Mouse (Mus musculus): Measurements from ENCODE around the gene Gxylt2. TPM values are rescaled to one million over a fixed set of nuclear protein-coding genes. Genes with fewer than 3 reads are reported as not detected.

Gene Gxylt2
- 8.5 and 9.1 TPM in 2 replicates for polyA plus RNA-seq (2012; rRNA removed)

DNA sequence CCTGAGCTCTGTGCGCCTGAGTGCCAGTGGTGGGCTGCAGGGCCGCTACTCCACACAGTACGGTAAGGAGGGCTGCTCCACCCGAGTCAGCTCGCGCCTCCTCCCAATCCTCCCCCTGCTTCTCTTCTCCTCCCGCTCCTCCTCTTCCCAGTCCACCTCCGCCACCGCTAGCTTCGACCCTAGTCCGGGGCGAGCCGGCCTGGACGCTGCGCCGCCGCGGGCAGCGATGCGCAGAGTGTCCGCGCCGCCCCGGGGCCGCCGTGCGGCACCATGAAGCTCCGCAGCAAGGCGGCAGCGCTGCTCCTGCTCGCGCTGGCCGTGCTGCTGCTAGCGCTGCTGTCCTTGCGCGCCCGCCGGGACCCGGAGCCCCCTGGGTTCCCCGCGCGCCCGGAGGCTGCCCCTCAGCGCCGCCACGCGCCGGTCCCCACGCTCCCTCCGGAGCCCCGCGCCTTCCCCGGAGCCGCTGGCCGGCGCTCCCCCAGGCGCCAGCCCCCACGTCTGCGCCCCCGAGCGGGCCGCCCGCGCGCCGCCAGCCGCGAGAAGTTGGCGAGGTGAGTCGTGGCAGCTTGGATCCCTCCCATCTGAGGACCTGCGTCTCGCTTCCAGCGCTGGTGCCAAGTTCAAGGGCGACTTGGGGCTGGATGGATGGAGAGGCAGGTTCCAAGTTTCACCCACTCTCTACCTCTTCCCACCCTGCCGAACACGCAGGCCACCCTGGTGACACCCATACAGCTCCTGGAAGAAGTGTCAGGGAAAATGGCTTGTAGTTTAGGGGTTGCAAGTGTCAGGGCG is at the start of gene Gxylt2:
Gene Gxylt2 (plus strand): TSS at position 161 of the 792 bp plus-strand sequence.
- DNase-seq (ENCODE audit: low spot score): peak; percentile 35

DNA sequence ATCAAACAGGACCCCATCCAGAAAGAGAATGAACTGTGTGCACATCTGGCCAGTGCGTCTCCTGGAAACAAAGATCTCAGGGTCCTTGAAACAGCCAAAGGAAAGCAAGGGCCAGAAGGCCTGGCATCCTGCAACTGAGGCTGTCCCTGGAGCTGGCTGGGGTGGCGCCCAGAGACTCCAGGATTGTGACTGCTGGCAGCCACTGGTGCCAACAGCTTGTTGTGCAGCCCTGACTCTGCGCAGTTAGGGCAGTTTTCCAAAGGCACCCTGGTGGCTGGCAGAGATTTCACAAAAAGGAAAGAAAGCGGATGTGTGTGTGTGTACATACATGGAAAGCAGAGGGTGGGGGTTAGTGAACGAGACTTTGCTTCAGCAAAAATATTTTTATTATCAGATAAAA is 44.1 kb upstream of the Gxylt2 start:
- DNase-seq (ENCODE audit: low spot score): no peak

DNA sequence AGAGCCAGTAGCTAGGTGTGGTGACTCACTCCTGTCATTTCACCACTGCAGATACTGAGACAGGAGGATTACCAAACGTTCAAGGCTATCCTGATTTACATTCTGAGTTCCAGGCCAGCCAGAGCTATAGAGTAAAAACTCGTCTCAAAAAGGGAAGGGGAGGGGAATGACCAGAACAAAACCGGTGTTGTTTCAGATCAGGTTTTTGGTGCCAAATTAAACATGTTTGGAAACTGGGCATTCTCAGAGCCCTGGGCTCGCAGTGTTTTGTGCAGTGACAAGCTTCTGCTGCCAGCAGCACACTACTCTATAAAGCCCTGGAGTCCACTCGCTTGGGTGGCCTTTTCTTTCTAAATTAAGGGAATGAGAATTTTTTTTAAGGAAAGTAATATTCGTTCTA is 42.3 kb upstream of the Gxylt2 start:
- DNase-seq (ENCODE audit: low spot score): no peak

DNA sequence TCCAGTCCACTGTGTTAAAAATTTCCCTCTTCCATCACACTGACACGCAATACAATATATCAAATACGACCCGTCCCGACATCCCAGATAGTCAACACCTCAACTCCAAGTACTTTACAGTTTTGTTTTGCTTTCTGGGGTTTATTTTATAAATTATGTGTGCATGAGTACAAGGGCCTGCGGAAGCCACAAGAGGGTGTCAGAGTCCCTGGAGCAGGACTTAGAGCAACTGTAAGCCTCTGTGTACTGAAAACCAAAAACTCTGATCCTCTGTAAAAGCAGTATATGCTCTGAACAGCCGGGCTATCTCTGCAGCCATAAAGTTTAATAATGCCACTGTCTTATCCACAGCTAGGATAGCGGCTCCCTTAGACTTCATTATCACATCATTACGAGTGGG is 36.9 kb upstream of the Gxylt2 start:
- DNase-seq (ENCODE audit: low spot score): no peak

DNA sequence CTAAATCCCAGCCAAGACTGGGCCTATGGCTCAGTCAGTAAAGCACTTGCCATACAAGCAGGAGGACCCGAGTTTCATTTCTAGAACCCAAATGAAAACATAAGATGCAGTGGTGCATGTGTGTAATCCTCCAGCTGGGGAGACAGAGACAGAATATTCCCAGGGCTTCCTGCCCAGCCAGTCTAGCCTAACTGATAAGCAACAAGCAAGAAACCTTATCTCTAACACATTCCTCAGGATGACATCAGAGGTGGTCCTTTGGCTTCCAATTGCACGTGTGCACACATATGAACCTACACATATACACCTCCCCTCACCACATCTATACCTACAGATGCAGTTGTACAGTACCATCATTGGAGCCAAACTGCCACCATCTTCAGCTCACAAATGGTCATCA is 35.7 kb upstream of the Gxylt2 start:
- no peak for DNase-seq (ENCODE audit: low spot score)

DNA sequence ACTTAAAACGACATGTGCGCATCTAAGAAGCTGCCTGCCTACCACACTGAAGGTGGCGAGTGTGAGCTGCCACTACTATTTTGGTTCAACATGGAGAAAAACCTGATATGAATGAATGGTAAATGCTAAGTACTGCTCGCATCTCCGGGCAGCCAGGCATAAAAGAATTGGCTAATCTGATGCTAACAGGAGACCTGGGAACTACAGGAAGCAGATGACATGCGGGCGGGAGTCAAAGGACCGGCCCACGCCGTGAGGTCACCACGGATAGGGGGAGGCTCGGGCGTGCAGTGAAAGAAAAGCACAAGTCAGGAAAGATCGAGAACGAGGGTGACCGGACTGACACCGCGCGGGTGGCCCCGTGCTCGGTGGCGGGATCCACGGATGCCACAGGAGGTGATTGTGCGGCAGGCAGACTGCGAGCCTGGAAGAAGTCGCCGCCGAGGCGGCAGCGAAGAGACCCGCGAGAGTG is 34.1 kb upstream of the Gxylt2 start:
- peak; percentile 45 for DNase-seq (ENCODE audit: low spot score)

DNA sequence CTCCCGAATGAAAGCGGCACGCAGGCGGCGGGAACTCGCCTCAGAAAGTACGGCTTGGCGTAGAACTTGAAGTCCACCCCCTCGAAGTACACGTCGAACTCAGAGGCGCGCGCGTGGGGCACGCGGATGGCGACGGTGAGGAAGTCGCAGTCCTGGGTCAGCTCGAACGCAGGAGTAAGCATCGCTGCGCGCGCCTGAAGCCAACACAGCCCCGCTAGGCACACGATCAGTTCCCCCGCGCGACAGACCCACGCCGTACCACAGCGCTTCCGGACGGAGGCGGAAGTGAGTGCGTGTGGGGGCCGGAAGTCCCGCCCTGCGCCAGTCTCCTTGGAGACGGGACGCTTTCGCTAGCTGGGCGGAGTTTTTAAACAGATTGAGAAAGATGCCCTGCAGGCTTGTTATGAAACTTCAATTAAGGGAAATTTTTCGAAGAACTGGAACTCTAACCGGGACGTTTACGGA is 33.6 kb upstream of the Gxylt2 start, which contains the start of gene Shq1:
Gene Shq1 (minus strand): TSS at position 278 of the 465 bp plus-strand sequence.
- DNase-seq (ENCODE audit: low spot score): peak; percentile 66

DNA sequence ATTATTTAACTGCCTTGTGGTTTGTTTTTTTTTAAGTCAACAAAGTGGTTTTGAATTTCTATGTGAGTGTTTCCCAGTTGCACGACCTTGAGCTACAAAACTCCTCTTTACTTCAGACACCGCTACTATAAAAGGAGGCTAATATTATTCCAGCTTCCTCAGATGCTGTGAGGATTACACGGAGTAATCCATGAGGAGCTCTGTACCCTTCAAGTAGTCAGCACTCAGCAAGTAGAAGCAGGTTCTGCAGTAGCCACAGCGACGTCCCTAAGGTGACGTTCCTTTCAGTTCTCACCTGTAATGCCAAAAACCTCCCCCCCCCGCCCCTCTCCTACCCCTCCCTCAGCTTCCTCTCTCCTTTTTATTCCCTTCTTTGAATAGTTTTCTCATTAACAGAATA is 33.1 kb upstream of the Gxylt2 start:
- no peak for DNase-seq (ENCODE audit: low spot score)

DNA sequence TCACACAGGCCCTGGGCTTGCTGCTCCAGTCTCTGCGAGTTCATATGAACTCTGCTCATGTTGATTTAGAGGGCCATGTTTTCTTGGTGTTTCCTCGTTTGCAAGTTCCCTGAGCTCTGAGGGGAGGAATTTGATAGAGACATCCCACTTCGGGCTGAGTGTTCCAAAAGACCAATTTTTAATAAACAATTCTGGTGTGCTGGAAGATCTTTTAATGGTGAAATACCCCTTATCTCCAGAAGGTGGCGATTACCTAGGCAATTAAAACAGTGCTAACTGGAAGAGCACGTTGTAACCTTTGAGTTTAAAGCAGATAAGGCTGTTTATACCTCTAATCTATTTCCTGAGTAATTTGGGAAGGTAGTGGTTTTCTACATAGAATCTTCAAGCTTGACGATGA is 29.6 kb upstream of the Gxylt2 start:
- no peak for DNase-seq (ENCODE audit: low spot score)

DNA sequence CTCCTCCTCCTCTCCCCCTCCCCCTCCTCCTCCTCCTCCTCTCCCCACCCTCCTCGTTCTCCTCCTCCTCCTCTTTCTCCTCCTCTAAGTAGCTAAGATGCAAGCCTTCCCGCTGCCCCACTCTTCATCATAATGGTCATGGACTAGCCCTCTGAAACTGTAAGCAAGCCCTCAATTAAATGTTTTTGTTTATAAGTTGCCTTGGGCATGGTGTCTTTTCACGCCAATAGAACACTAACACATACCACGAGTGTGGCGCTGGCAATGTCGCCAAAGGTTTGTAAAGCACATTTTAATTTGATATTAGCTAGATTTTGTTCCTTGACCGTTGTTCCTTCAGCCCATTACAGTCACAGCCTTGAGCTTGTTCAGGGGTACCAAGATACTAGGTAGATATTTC is 28.1 kb upstream of the Gxylt2 start:
- DNase-seq (ENCODE audit: low spot score): no peak

DNA sequence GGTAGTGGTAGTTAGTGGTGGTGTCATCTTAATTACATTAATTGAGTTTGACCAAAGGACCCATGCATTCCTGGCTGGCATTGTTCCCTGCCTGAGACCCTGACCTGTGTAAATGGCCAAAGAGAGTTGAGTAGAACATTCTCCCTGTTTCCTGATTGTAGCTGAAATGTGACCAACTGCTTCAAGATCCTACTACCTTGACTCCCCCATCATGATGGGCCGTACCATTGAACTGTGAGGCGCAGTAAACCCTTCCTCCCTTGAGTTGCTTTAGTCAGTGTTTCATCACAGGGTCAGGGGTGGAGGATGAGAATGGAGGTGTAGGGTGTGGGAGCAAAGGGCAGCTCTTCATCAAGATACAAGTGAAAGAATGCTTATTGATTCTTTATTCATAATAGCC is 25.9 kb upstream of the Gxylt2 start:
- DNase-seq (ENCODE audit: low spot score): no peak

DNA sequence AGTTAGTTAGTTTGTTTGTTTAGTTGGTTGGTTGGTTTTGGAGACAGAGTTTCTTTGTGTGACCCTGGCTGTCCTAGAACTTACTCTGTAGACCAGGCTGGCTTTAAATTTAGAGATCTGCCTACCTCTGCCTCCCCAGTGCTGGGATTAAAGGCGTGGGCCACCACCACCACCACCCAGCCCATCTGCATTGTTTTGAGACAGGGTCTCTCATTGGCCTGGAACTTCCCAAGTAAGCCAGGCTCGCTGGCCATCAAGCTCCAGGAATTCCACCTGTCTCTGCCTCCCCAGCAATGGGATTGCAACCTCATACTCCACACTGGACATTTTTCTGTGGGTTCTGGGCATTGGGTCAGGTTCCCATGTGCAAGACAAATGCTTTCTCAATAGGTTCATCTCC is 18.2 kb upstream of the Gxylt2 start:
- no peak for DNase-seq (ENCODE audit: low spot score)

DNA sequence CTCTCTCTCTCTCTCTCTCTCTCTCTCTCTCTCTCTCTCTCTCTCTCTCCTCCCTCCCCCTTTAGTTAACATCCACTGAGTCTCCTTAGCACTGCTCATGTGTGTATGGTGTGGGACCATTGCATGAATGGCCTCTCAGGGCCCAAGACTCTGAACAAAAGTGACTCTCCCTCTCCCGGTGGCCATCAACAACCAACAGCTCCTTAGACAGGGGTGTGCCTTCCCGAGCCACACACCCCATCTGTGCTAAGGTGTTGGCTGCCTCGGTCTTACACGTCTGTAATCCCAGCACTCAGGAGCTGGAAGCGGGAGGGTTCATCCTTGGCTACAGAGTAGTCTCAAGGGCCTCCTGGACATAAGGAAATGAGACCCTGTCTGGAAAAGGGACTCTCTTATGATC is 4.5 kb upstream of the Gxylt2 start:
- no peak for DNase-seq (ENCODE audit: low spot score)

DNA sequence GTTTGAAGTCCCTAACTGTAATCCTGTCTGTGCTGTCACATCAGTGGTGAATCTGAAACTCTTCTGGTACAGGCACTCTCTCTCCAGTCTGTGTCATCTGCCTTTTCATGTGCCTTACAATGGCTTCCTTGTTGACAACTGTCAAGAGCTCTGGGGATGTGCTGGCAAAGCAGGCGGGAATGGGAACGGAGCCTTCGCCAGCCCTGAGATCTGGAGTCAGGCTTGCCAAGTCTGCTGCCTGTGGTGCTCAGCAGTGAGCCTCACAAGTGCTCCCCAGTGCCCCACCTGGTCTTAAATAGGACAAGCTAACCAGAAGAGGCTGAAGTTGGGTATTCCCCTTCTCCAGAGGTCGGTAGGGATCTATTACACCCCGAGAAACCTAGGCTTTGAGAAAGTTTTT is 3.8 kb upstream of the Gxylt2 start:
- no peak for DNase-seq (ENCODE audit: low spot score)

DNA sequence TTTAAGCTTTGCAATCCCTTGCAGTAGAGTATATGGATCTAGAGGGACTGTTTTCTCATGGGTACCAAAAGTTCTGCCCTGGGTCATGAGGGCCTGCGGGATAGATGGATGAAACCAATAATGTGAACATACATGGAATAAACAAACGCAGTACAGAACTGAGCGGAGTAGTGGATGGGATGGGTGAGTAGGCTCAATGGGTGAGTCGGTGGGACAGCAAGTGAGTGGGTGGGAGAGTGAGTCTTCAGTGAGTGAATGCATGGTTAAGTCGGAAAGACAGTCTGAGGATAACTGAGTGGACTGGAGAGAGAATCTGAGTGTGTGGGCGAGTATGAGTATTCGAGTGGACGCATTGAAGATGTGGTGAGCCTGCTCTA is 349 bp upstream of the Gxylt2 start:
- DNase-seq (ENCODE audit: low spot score): no peak

DNA sequence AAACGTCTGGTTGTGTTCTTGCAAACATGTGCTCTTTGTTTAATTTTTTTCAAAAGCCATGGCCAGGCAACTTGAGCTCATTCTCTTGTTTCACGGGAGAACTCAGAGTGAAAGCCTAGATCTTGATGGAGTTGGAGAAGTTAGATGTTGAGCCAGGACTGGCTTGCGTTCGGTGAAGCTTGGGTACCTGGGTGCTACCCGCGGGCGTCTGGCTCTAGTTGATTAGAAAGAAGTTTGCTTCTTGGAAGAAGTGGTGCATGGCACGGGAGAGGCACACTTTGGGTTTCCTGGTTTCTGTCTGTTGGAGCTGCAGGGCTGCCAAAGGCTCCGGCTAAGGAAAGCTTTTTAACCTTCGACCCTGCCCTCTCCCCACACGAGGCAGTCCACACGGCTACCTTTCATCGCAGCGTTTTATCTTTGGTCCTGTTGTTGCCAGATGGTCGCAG is 855 bp downstream of the Gxylt2 start:
- no peak for DNase-seq (ENCODE audit: low spot score)

DNA sequence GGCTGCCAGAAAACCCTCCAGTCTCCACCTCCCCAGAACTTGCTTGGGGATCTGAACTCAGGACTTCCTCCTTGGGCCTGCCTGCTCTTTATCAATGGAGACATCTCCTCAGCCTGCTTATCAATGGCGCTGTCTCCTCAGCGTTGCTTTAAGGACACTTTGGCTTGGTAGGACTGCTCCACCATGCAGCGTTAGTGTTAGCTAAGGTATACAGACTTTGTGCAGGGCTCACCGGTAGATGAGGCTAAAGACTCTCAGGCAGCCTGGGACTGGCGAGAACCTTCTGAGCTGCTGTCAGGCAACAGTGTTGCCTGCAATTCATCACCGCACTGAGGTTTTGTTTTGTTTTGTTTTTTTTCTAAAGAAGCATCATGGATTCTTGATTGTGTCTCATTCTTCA is 2.3 kb downstream of the Gxylt2 start:
- no peak for DNase-seq (ENCODE audit: low spot score)

DNA sequence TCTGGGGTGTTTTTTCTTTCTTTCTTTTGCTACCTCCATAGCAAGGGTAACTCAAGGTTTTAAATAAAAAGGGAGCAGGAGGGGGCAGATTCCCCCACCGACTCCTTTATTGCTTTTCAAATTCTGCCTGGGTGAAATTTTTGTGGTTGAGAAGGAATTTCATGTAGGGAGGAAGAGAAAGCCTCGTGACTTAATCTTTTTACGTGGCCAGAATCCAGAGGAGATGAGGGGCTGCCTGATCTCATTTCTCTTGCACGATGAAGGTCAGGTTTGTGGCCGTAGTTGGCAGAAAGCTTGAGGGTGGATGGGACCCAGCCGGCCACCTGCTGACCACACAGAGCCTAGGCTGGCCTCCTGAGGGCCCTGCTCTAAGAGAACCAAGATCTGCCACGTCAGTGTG is 3.0 kb downstream of the Gxylt2 start:
- no peak for DNase-seq (ENCODE audit: low spot score)

DNA sequence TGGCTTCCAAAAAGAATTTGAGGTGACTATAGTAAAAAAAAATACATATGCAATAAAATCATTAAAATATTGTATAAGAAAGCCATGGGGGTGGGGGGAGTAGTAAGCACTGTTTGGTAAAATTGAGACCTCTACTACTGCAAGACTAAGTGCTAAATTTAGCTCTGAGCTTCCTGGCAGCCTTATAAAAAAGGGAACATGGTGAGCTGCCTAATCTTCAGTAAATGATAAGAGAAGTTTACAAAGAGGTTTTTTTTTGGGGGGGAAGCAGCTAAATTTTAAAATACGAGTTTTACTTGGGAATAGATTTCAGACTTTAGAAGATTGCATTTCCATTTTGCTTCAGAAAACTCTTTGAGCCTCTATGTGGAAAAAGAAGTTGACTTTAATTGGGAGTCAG is 3.7 kb downstream of the Gxylt2 start:
- DNase-seq (ENCODE audit: low spot score): no peak

DNA sequence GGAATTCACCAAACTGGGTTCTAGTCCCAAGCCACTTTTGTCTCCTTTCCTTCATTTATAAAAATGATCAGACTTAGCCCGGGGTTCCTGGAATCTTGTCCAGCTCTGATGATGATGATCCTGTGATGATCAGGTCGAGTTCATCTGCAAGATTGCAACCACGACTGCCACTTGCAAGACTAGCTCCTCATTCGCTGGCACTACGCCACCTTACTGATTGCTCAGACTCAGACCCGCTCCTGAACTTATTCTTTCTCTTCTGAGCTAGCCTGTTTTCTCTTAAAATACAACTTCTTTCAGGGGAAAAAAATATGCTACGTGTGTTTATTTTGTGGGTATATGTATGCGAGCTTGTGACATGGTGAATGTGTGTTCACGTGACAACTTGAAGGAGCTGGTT is 4.5 kb downstream of the Gxylt2 start:
- DNase-seq (ENCODE audit: low spot score): no peak

DNA sequence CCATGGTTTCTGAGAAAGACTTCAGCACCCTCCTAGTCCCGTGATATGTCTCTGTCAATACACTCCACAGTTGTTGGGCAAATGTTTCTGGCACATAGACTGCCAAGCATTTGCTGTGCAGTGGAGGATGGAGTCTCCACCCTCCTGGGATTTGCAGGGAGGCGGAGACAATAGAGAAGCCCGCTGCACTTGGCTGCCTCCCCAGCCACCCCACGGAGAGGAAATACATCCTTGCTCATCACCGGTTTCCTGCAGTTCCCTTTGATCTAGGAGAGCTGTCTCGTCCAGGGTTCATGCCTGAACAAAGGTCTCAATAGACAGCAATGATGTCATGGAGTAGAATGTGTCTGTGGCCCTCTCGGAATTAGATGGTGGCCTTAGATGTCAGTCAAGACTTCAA is 4.9 kb downstream of the Gxylt2 start:
- no peak for DNase-seq (ENCODE audit: low spot score)

DNA sequence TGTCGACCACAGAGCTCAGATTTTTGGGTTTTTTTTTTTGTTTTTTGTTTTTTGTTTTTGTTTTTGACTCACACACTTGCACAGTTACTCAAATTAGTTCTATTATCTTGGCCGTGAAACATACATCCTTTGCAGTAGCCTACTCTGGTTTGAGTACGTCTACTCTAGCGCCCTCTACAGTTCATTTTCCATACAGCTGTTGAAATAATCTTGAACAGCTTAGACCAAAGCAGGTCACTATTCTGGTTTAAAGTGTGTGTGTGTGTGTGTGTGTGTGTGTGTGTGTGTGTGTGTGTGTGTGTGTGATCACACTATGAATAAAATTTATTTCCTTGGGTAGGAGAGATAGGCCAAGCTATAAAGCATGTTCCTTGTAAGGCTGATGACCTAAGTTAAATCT is 5.6 kb downstream of the Gxylt2 start:
- DNase-seq (ENCODE audit: low spot score): no peak

DNA sequence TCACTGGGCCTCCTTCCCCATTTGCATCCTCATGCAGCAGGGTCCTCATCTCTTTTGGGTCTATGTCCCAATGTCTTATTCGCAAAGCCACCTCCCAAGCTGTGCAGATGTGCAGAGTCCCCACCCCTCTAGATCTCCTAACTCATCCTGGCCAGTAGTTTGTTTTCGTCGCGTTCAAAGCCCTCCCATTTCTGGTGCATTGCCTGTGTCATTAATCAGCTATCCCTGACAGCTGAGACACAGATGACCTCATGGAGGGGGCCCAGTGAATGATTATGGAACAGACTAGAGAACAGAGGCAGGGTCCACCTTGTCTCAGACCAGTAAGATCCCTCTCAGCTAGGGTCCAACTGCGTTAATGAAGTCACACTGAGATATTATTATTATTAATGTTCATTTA is 6.3 kb downstream of the Gxylt2 start:
- no peak for DNase-seq (ENCODE audit: low spot score)

DNA sequence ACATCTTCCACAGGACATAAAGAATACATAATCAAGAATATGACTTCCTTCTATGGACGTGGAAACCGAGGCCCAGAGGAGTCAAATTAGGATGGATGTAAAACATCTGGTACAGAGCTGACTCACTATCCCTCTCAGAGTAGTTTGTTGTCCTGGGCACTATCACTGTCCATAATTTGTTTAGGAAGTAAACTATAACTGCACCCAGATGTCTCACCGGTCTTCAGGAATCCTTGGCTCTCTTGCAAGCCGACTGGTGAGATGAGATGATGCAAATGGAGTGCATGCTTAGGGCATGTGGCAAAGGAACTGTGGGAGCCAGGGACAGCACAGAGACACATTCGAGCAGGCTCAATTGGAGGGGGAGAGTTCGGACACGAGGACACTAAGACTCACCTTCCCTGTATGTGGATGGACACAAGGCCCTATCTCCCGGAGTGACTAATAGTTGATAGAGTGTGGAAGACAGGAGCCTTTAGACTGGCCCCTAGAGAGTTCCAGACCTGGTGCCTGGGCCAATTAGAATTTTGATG is 10.8 kb downstream of the Gxylt2 start:
- no peak for DNase-seq (ENCODE audit: low spot score)
